Mouse (Mus musculus): ENCODE data around the gene Ppp1r36. TPM values are rescaled to one million over a fixed set of nuclear protein-coding genes. Genes with fewer than 3 reads are reported as not detected.

The Ppp1r36 gene
- polyA plus RNA-seq, 1 experiment from 2014 or later, result not detected

- Histone ChIP-seq H3K36me3 (ENCODE audit: inconsistent target) (no peaks in the 10 kb centered on the region), H3K27ac (peak overlapping the region; percentile 25), H3K79me2 (ENCODE audit: inconsistent target) (peaks cover 100% of the 10 kb centered on the region), H3K4me3 (ENCODE audit: inconsistent target) (no peak overlapping the region)
- 78% methylated on average over 2 of the region's 3 CpGs for WGBS (ENCODE audit: missing documents)
Measured at GRCm38 (mm10) chr12:76377726-76378125, 39.6 kb upstream of the Ppp1r36 start.

- 77% methylated on average over 5 of the region's 5 CpGs for WGBS (ENCODE audit: missing documents)
- Histone ChIP-seq H3K36me3 (ENCODE audit: inconsistent target) (no peaks in the 10 kb centered on the region), H3K27ac (peak overlapping the region; percentile 25; the same call in 1 of the 2 replicates), H3K79me2 (ENCODE audit: inconsistent target) (peaks cover 100% of the 10 kb centered on the region), H3K4me3 (ENCODE audit: inconsistent target) (no peak overlapping the region)
Measured at GRCm38 (mm10) chr12:76378556-76378955, 38.8 kb upstream of the Ppp1r36 start.

GRCm38 (mm10) chr12:76380151-76380550 is 37.2 kb upstream of the Ppp1r36 start:
- Histone ChIP-seq H3K4me3 (ENCODE audit: inconsistent target) (no peak overlapping the region), H3K79me2 (ENCODE audit: inconsistent target) (peaks cover 100% of the 10 kb centered on the region), H3K36me3 (ENCODE audit: inconsistent target) (peaks cover 4% of the 10 kb centered on the region; the same call in 1 of the 2 replicates), H3K27ac (no peak overlapping the region)
- 84% methylated on average over 7 of the region's 7 CpGs for WGBS (ENCODE audit: missing documents)

GRCm38 (mm10) chr12:76385342-76385741 is 32.0 kb upstream of the Ppp1r36 start:
- Histone ChIP-seq H3K27ac (no peak overlapping the region), H3K36me3 (ENCODE audit: inconsistent target) (peaks cover 16% of the 10 kb centered on the region; the same call in 1 of the 2 replicates), H3K4me3 (ENCODE audit: inconsistent target) (no peak overlapping the region), H3K79me2 (ENCODE audit: inconsistent target) (peaks cover 95% of the 10 kb centered on the region)
- WGBS (ENCODE audit: missing documents), result 98% methylated on average over 8 of the region's 8 CpGs

- Histone ChIP-seq H3K27ac (no peak overlapping the region), H3K4me3 (ENCODE audit: inconsistent target) (no peak overlapping the region), H3K36me3 (ENCODE audit: inconsistent target) (peaks cover 16% of the 10 kb centered on the region; the same call in 1 of the 2 replicates), H3K79me2 (ENCODE audit: inconsistent target) (peaks cover 62% of the 10 kb centered on the region)
- 82% methylated on average over 11 of the region's 11 CpGs for WGBS (ENCODE audit: missing documents)
Measured at GRCm38 (mm10) chr12:76388794-76389193, 28.5 kb upstream of the Ppp1r36 start.

GRCm38 (mm10) chr12:76391595-76392271 is 25.6 kb upstream of the Ppp1r36 start:
- 89% methylated on average over 3 of the region's 3 CpGs for WGBS (ENCODE audit: missing documents)
- Histone ChIP-seq H3K79me2 (ENCODE audit: inconsistent target) (peaks cover 33% of the 10 kb centered on the region; the same call in 1 of the 2 replicates), H3K36me3 (ENCODE audit: inconsistent target) (no peaks in the 10 kb centered on the region; the same call in 1 of the 2 replicates), H3K27ac (no peak overlapping the region), H3K4me3 (ENCODE audit: inconsistent target) (no peak overlapping the region)

- WGBS (ENCODE audit: missing documents), result 61% methylated on average over 5 of the region's 5 CpGs
- no peaks in the 10 kb centered on the region for H3K36me3 ChIP-seq (ENCODE audit: inconsistent target)
- peaks cover 21% of the 10 kb centered on the region; the same call in 1 of the 2 replicates for H3K79me2 ChIP-seq (ENCODE audit: inconsistent target)
- H3K4me3 ChIP-seq (ENCODE audit: inconsistent target), result no peak overlapping the region
- H3K27ac ChIP-seq, result no peak overlapping the region
Measured at GRCm38 (mm10) chr12:76392979-76393378, 24.4 kb upstream of the Ppp1r36 start.

- Histone ChIP-seq H3K27ac (no peak overlapping the region), H3K4me3 (ENCODE audit: inconsistent target) (no peak overlapping the region)
- 97% methylated on average over 5 of the region's 5 CpGs for WGBS (ENCODE audit: missing documents)
Measured at GRCm38 (mm10) chr12:76397281-76397680, 20.1 kb upstream of the Ppp1r36 start.

GRCm38 (mm10) chr12:76401674-76402073 is 15.7 kb upstream of the Ppp1r36 start:
- Histone ChIP-seq H3K4me3 (ENCODE audit: inconsistent target) (no peak overlapping the region), H3K79me2 (ENCODE audit: inconsistent target) (no peaks in the 10 kb centered on the region), H3K27ac (no peak overlapping the region), H3K36me3 (ENCODE audit: inconsistent target) (no peaks in the 10 kb centered on the region)
- 78% methylated on average over 3 of the region's 3 CpGs for WGBS (ENCODE audit: missing documents)

More at GRCm38 (mm10) chr12:76397281-76397680, 20.1 kb upstream of the Ppp1r36 start:
- H3K36me3 ChIP-seq (ENCODE audit: inconsistent target), result no peaks in the 10 kb centered on the region
- no peaks in the 10 kb centered on the region for H3K79me2 ChIP-seq (ENCODE audit: inconsistent target)

GRCm38 (mm10) chr12:76402991-76403885 is 14.1 kb upstream of the Ppp1r36 start:
- Histone ChIP-seq H3K27ac (peak overlapping the region; percentile 70), H3K4me3 (ENCODE audit: inconsistent target) (peak overlapping the region; percentile 47), H3K36me3 (ENCODE audit: inconsistent target) (no peaks in the 10 kb centered on the region), H3K79me2 (ENCODE audit: inconsistent target) (no peaks in the 10 kb centered on the region)
- 6% methylated on average over 49 of the region's 54 CpGs for WGBS (ENCODE audit: missing documents)

GRCm38 (mm10) chr12:76403886-76404537 is 13.3 kb upstream of the Ppp1r36 start, which contains the start of gene Hspa2:
TSS of gene Hspa2 (plus strand) at chr12:76404176.
- Histone ChIP-seq H3K36me3 (ENCODE audit: inconsistent target) (no peaks in the 10 kb centered on the region), H3K79me2 (ENCODE audit: inconsistent target) (no peaks in the 10 kb centered on the region), H3K27ac (peak within 1 kb of the TSS; percentile 70), H3K4me3 (ENCODE audit: inconsistent target) (peak within 1 kb of the TSS; percentile 47)
- WGBS (ENCODE audit: missing documents), result under 1% methylated on average over 50 of the region's 54 CpGs

- Histone ChIP-seq H3K4me3 (ENCODE audit: inconsistent target) (peak overlapping the region; percentile 47), H3K79me2 (ENCODE audit: inconsistent target) (no peaks in the 10 kb centered on the region), H3K27ac (no peak overlapping the region), H3K36me3 (ENCODE audit: inconsistent target) (no peaks in the 10 kb centered on the region)
- 32% methylated on average over 20 of the region's 20 CpGs for WGBS (ENCODE audit: missing documents)
Measured at GRCm38 (mm10) chr12:76404836-76405182, 12.5 kb upstream of the Ppp1r36 start.

GRCm38 (mm10) chr12:76405183-76405970 is 12.0 kb upstream of the Ppp1r36 start:
- Histone ChIP-seq H3K36me3 (ENCODE audit: inconsistent target) (no peaks in the 10 kb centered on the region), H3K79me2 (ENCODE audit: inconsistent target) (no peaks in the 10 kb centered on the region), H3K4me3 (ENCODE audit: inconsistent target) (peak overlapping the region; percentile 8; the same call in 1 of the 2 replicates), H3K27ac (no peak overlapping the region)
- 18% methylated on average over 64 of the region's 64 CpGs for WGBS (ENCODE audit: missing documents)

- Histone ChIP-seq H3K27ac (no peak overlapping the region), H3K36me3 (ENCODE audit: inconsistent target) (no peaks in the 10 kb centered on the region), H3K79me2 (ENCODE audit: inconsistent target) (no peaks in the 10 kb centered on the region), H3K4me3 (ENCODE audit: inconsistent target) (peak overlapping the region; percentile 8; the same call in 1 of the 2 replicates)
- WGBS (ENCODE audit: missing documents), result 10% methylated on average over 23 of the region's 23 CpGs
Measured at GRCm38 (mm10) chr12:76405971-76406370, 11.4 kb upstream of the Ppp1r36 start.

Measured in macrophage (primary cell).